Mouse (Mus musculus) ovary, postnatal 14 days (tissue): Measurements from ENCODE around the gene Akna.

Source experiments
- DNase-seq: peaks from one replicate; pipeline ENCODE4 v3.0.0; 2022; ENCODE audit warnings: low spot score

Akna gene

DNA sequence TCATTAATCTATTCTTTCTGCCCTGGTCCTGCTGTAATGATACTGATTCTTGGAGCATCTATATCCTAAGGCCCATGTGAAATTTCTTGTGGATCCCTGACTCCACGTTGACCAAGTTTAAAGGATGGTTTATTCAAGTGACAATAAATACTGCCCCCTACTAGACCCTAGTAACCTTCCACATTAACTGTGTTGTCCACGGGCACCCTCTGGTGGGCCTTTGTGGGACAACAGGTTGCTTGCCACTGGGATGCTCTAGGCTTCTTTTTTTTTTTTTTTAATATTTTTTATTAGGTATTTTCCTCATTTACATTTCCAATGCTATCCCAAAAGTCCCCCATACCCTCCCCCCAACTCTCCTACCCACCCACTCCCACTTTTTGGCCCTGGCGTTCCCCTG lies 83.6 kb downstream of the Akna start:
- DNase-seq, result peak; percentile 67
